Mouse (Mus musculus) frontal cortex, postnatal 14 days (tissue): Measurements from ENCODE around the gene Kif24.

Experiments used
- DNase-seq, 2 experiments: peaks; one replicate each; pipeline ENCODE4 v3.0.0; 2022; ENCODE audit warnings: low spot score in 2 of 2

Gene Kif24

GRCm38 (mm10) chr4:41464345-41465286, at the start of gene Kif24, which contains the start of gene Nudt2:
Gene Kif24 (minus strand): TSS chr4:41464887.
Gene Nudt2 (plus strand): TSS chr4:41465151.
- peak; percentile 97 to 98 for DNase-seq

DNA sequence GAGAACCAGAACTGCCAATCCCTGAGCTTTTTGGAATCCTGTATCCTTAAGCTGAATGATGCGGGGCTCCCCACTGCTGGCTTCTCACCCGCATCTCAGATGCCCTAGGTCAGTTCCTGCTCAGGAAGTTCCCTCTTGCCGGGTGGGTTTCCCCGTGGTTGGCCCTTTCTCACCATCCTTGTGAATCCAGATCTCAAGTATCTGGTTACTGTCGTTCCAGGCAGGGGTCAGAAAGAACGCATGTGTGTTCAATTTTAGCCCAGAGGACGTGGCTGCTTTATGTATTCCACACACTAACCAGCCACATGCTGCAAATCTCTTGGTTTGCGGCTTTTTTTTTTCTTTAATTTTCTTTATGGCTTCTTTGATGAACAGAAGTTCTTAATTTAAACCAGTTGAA, 49.0 kb upstream of the Kif24 start:
- no peak for DNase-seq

DNA sequence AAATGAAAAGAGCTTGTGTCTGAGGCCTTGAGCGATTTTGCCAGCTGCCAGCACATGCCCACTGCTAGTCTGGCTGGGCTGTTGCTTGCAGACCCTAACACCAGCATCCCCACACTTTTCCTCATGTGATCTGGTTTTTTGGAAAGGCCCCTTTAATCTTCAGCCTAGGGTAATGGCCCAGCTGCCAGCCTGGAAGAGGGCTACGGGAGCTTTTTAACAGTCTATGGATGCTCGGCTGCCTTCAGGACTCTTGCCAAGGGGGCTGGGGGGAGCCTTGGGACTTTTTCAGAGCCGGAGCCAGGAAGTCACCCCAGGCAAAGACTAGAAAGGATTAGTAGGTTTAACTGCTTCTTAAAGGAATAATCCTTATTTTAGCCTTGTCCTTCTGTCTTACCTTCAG, 48.6 kb upstream of the Kif24 start:
- DNase-seq, result no peak

- no peak for DNase-seq
Observed at GRCm38 (mm10) chr4:41507998-41508397, 43.3 kb upstream of the Kif24 start.

DNA sequence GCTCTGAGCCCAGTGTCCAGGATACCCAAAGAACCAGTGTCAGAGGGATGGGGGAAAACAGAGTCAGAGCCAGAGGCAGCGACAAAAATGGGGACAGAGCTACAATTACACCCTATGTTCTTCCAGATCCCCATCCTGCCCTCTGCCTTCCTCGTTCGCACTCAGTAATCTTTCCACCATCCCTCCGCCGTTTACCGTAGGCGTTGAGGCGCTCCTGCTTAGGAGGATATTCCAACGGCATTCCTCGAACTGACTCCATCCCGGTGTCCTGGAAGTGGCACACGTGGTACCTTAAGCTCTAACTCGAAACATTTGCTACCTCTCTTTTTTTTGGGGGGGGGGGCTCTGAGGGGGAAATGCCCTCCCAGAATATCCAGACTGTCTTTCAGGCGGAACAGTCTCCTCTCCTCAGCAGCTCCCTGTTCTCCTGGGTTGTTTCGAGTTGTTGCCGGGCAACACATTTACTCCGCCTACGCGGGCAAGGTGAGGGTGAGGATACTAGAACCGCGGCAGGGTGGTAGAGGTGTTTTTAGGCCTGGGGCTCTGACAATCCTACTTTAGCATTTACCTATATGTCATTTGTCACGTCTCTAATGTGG, 42.7 kb upstream of the Kif24 start:
- DNase-seq, result no peak

- DNase-seq, result peak; percentile 73 to 81
Observed at GRCm38 (mm10) chr4:41506906-41507305, 42.2 kb upstream of the Kif24 start.

DNA sequence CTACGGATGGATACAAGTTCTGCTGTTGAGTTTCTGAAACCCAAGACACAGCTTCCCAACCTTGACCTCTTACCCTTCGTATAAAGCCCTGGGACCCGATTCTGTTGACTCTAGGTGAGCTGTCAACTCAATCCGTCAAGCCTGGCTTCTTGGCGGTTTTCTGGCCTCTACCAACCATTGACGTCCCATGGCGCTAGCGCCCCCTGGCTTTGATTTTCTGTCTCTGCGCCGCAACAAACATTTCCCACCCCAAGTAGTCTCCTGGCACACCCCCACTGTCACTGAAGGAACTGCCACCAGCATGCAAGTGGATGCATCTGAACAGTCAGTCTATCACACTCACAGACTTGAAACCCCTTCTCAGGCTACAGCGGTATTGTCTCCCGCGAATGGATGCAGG, 41.5 kb upstream of the Kif24 start:
- DNase-seq, result no peak

DNA sequence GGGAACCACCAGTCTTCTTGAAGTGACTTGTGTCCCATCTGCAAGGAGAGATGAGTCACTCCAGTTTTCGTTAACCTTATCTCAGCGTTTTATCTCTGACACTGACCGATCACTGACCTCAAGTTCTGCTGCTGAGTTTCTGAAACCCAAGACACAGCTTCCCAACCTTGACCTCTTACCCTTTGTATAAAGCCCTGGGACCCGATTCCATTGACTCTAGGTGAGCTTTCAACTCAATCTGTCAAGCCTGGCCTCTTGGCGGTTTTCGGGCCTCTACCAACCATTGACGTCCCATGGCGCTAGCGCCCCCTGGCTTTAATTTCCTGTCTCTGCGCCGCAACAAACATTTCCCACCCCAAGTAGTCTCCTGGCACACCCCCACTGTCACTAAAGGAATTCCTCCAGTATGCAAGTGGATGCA, 40.5 kb upstream of the Kif24 start:
- no peak for DNase-seq

DNA sequence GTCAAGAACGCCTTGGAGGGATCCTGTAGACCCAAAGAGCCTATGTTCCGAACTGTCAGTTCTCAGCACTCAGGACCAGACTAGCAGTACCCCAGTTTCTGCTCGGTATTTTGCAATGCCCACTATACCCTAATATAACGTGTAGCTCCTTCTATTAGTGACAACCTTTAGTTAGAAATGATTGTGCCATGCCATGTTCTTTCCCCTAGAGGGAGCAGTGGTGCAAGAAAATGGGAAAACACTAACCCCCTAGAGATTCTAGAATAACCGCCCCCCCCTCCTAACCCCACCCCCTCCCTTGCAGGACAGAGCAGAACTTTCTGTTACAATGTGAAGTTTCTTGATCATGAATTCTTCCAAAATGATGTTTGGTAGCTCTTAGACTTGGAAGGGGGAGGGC, 39.6 kb upstream of the Kif24 start:
- DNase-seq, result no peak

- DNase-seq, result peak; percentile 91 to 93
Observed at GRCm38 (mm10) chr4:41502986-41503412, 38.3 kb upstream of the Kif24 start, which contains the start of gene AI464131. Gene AI464131 (minus strand): TSS chr4:41503076.

GRCm38 (mm10) chr4:41502171-41502940, 37.7 kb upstream of the Kif24 start:
- DNase-seq, result no peak

DNA sequence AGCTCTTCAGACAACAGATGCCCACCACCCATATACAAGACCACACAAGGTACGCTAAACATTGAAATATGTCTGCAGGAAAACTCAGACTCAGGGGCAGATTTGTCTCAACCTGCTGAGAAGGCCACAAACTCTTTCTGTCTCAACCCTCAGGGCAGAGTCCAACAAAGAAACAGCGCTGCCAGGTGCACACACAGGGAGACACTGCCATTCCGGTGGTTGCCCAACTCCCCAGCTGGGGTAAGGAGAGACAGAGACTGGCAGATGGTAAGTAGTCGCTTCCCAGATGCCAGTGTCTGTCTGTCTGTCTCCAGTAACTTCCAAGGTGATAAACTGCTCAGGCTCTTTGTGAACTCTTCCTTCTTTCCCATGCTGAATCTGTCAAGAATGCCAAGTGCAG, 36.1 kb upstream of the Kif24 start:
- no peak for DNase-seq

GRCm38 (mm10) chr4:41499619-41500018, 34.9 kb upstream of the Kif24 start:
- no peak for DNase-seq

- no peak for DNase-seq
Observed at GRCm38 (mm10) chr4:41498921-41499391, 34.3 kb upstream of the Kif24 start.

DNA sequence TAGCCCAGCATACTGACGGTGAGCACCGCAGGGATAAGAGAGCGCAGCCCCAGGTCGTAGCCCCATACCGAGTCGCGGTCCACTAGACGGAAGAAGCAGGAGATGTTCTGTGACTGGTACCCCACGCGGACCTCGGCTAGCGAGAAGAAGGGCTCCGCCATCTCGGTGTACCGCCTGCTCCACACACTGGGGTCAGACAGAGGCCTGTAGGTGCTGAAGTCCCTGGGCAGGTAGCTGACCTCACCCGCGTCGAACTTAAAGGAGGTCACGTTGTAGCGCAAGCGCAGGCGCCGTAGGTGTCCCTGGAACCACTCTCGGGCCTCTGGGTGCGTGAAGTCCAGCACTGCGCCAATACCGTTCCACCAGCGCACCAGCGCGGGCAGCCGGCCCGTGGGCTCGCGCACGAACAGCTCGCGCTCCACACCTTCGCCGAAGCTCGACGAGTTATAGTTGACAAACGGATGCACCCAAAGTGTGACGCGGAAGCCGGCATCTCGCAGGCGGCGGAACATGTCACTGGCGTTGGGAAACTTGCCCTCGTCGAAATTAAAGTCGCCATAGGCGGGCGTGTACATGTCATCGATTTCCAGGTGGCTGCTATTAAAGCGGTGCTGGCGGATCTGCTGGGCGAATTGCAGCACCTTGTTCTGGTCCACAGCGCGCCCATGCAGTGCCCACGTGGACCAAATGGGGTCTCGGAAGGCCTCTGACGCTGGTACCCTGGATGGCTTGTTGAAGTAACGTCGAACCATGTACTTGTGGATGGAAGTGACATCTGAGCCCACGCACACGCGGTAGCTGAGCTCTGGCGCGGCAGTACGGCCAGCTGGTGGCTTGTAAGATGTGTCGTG, 33.5 kb upstream of the Kif24 start:
- DNase-seq, result no peak

DNA sequence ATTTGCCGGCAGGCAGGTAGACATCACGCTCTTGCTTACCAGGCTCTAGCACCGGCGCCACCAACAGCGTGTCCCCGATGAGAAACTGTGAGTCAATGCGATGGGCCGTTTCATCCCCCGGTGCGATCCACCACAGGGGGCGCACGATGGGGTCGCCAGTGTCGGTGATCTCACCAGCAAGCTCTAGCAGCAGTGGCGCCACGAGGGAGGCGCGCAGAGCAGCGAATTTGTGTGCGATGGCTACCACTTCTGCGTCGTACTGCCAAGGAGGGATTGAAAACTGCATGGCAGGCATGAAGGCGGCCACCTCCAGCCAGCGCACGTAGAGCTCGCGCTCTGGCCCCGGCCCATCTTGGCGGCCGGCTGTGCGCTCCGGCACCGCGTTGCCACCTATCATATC, 32.9 kb upstream of the Kif24 start:
- DNase-seq, result no peak

DNA sequence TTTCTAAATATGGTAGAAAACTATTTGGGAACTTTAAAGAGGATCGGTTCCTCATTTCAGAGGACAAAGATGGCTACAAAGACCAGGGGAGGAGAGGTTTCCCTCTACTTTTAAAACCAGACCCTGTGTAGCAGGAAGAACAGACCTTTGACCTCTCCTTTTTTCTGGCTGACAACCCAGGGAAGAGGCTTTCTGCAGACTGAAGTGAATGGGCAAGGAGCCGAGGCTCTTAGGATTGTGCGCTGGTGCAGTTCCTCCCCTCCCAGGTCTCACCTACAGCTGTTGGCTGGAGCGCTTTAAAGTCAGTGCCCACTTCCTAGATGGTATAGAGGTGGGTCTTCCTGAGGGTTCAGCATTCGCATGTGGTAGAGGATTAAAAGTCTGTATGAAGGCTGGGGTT, 32.4 kb upstream of the Kif24 start:
- no peak for DNase-seq

DNA sequence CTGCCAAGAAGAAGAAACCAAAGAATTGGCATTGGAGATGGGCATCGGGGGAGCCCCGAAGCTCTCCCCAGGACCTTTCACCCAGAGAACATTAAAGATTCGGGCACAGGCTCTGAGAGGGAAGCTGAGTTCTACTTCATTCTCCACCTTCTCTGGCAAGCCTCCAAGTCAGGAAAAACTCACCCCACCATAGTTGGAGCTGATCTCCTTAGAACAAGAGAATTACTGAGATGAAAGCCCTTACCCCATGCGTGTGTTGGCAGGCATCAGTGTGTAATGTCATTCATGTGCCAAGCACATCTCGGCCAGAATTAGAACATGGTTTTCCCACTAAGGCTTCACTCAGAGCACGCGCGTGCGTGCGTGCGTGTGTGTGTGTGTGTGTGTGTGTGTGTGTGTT, 31.2 kb upstream of the Kif24 start:
- DNase-seq, result peak in 1 of 2 experiments; percentile 70

- no peak for DNase-seq
Observed at GRCm38 (mm10) chr4:41495076-41495475, 30.4 kb upstream of the Kif24 start.

DNA sequence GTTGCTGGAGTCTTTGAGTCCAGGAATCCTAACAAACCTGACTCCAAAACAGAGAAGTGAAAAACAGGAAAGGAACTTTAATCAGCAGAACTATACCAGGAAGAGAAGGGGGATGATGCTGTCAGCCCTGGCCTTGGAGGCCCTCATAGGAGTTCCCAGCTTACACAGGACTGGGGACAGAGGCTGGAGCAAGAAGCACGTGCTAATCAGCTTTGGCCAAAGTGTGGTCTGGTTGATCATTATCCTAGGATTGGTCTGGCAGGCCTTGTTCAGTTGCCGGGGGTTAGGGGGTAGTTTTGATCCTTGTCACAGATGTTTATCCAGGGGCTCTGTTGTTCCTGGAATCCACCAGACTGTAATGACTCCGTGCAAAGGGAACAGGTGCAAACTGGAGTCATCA, 29.7 kb upstream of the Kif24 start:
- no peak for DNase-seq

- no peak for DNase-seq
Observed at GRCm38 (mm10) chr4:41493464-41494116, 28.9 kb upstream of the Kif24 start.
